Mouse (Mus musculus) lung, embryonic 16.5 days (tissue): Measurements from ENCODE around the gene Nfyc. TPM values are rescaled to one million over a fixed set of nuclear protein-coding genes. Genes with fewer than 3 reads are reported as not detected.

Experiments used
- ATAC-seq: fragments of 200-750 bp; cut with Nextera tagmentation; 2 replicates; pipeline ENCODE4 v1.8.0; 2017; ENCODE audit warnings: low read depth, mild to moderate bottlenecking, moderate library complexity
- H3K27ac ChIP-seq: fragments of 300-500 bp; sonication (generic); 2 replicates; pipeline ENCODE4 v1.5.1; 2014; ENCODE audit warnings: mild to moderate bottlenecking, control low read depth, low read length
- H3K27me3 ChIP-seq: fragments of 300-500 bp; sonication (generic); 2 replicates; pipeline ENCODE4 v1.6.1; 2014; ENCODE audit warnings: low read depth, low read length, mixed read lengths; ENCODE audit not compliant: control insufficient read depth, insufficient read depth
- H3K36me3 ChIP-seq: fragments of 300-500 bp; sonication (generic); 2 replicates; pipeline ENCODE4 v1.6.1; 2014; ENCODE audit warnings: low read length; ENCODE audit not compliant: control insufficient read depth, insufficient read depth
- H3K4me1 ChIP-seq: fragments of 300-500 bp; sonication (generic); replicated peaks from 2 replicates; pipeline ENCODE4 v1.6.1; 2014; ENCODE audit warnings: low read length, mixed read lengths; ENCODE audit not compliant: control insufficient read depth, insufficient read depth
- H3K4me2 ChIP-seq: fragments of 300-500 bp; sonication (generic); 2 replicates; pipeline ENCODE4 v1.6.1; 2014; ENCODE audit warnings: low read depth, low read length, control low read depth
- H3K4me3 ChIP-seq: fragments of 300-500 bp; sonication (generic); 2 replicates; pipeline ENCODE4 v1.5.1; 2014; ENCODE audit warnings: mild to moderate bottlenecking, low read length, control low read depth
- H3K9ac ChIP-seq: fragments of 300-500 bp; sonication (generic); 2 replicates; pipeline ENCODE4 v1.6.1; 2014; ENCODE audit warnings: low read length, control low read depth
- H3K9me3 ChIP-seq: fragments of 300-500 bp; sonication (generic); 2 replicates; pipeline ENCODE4 v1.6.1; 2016; ENCODE audit warnings: low read length; ENCODE audit not compliant: control insufficient read depth
- WGBS: fragments of 180-500 bp; shearing (Covaris S2); extraction: QIAGEN DNeasy Blood & Tissue Kit; methylation state at CpG from one replicate; pipeline ENCODE4 v1.1.7; 2014; 5-methylcytosine and 5-hydroxymethylcytosine counted together
- microRNA counts: library from miRNA; unstranded; fragments of <30 nt; microRNA quantifications from one replicate; lab custom pipeline; 2016
- microRNA-seq: library from miRNA; unstranded; fragments of <30 nt; microRNA quantifications from one replicate; pipeline ENCODE4, GENCODE M21; 2016
- polyA plus RNA-seq: library from polyadenylated mRNA; unstranded; fragments of >200 nt; fragmentation: Nextera tagmentation; extraction: Ambion mirVana; gene quantifications from 2 replicates; pipeline ENCODE4 v1.2.1, GENCODE M21; 2015

The Nfyc gene
- polyA plus RNA-seq, 1 experiment from 2014 or later = 96.5 TPM

DNA sequence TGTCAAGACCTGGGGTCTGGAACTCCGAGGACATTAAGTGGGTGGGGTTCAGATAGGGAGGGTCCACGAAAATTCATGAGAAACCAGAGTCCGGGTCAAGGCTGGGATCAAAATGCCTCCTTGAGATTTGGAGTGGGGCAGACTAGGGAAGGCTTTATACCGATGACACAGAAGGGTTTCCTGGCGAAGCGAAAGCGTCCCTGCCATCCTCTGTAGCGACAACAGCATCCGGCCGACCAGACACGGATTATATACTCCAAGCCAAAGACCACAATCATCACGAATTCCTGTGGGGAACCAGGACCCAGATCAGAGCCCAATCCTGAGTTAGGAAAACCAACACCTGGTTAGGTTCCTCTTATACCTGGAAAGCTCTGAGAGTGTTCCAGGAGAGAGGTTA lies 114.6 kb downstream of the Nfyc start:
- H3K4me3 ChIP-seq = peak overlapping the region; percentile 34
- H3K36me3 ChIP-seq = no peaks in the 10 kb centered on the region
- no peak for ATAC-seq
- 15% methylated on average over 12 of the region's 12 CpGs for WGBS
- peaks cover 10% of the 10 kb centered on the region for H3K4me1 ChIP-seq
- H3K9ac ChIP-seq = peak overlapping the region; percentile 6; the same call in 1 of the 2 replicates
- no peak overlapping the region for H3K27ac ChIP-seq
- peak overlapping the region; percentile 68 for H3K4me2 ChIP-seq
- H3K9me3 ChIP-seq = no peaks in the 10 kb centered on the region
- H3K27me3 ChIP-seq = peaks cover 4% of the 10 kb centered on the region; the same call in 1 of the 2 replicates

DNA sequence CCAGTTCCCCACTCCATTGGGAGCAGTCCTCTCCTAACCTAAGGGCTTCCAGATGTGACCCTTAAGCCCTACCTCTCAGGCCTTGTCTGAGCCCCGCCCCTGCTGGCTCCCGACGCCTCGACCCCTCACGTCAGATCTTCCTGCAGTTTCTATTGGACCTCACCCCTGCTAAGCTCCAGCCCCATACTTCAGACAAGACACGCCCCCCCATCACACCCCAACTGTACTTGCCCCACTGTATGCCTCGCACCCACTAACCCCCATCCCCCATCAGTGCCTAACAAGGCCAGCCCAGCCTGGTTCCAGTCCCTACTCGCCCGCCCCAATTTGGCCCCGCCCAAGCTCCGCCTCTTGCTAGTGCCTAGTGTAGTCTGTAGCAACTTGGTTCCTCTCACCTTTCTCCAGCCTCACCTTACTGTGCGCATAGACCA lies 115.2 kb downstream of the Nfyc start:
- ATAC-seq = peak; percentile 82
- Histone ChIP-seq H3K9me3 (no peaks in the 10 kb centered on the region), H3K4me2 (peak overlapping the region; percentile 68), H3K4me3 (peak overlapping the region; percentile 34), H3K27ac (no peak overlapping the region), H3K36me3 (no peaks in the 10 kb centered on the region), H3K9ac (peak overlapping the region; percentile 6; the same call in 1 of the 2 replicates), H3K27me3 (peaks cover 4% of the 10 kb centered on the region; the same call in 1 of the 2 replicates), H3K4me1 (peaks cover 10% of the 10 kb centered on the region)
- WGBS = under 1% methylated on average over 12 of the region's 12 CpGs

DNA sequence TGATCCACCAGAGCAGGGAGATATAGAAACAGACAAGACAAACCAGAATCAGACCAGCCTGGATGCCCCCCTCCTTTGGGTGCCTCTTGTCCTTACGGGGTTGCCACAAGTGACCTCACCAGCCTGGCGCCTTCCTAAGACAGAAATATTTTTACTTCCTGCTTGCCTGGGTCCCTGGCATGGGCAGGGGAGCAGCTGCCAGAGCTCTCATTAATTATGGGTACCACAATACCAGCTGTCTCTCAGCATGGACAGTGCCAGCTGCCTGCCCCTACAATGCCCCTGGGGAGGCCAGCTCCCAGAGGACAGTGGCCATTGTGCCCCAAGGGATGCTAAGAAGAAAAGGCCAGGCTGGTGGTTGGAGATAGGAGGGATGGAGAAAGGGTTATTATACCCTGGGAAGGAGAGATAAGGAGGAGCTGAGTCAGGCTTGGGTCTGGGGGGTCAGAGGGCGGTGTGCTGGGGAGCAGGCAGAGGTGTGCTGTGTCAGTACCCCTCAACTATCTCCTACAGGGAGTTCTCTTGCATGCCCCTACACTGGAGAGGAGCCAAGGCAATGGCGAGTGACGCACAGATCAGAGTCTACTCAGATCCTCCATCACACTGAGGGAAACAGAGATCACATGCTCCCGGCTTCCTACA lies 117.4 kb downstream of the Nfyc start:
- Histone ChIP-seq H3K9ac (no peak overlapping the region), H3K36me3 (no peaks in the 10 kb centered on the region), H3K4me2 (no peak overlapping the region), H3K27ac (no peak overlapping the region), H3K4me3 (no peak overlapping the region), H3K27me3 (peaks cover 4% of the 10 kb centered on the region; the same call in 1 of the 2 replicates), H3K4me1 (peaks cover 10% of the 10 kb centered on the region), H3K9me3 (no peaks in the 10 kb centered on the region)
- WGBS = 64% methylated on average over 6 of the region's 6 CpGs
- ATAC-seq = no peak

DNA sequence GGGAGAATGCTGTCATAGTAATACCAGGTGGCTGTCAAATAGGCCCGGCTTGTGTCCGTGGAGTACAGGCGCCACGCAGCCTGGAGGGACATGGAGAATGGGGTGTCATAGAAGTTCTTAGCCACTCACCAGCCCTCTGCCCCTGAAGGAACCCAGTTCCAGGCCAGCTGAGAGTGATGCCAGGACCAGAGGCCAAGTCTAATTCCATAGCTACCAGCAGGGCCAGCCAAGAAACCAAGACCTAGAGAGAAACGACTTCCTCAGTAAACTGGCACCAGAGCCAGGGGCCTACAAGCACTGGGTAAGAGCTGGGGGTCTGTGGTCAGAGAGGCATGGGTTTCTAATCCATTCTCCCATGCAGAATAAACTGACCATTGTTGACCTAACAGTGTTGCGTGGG lies 118.4 kb downstream of the Nfyc start:
- Histone ChIP-seq H3K4me1 (peaks cover 10% of the 10 kb centered on the region), H3K27me3 (peaks cover 4% of the 10 kb centered on the region; the same call in 1 of the 2 replicates), H3K4me3 (no peak overlapping the region), H3K9me3 (no peaks in the 10 kb centered on the region), H3K9ac (no peak overlapping the region), H3K4me2 (no peak overlapping the region), H3K27ac (no peak overlapping the region), H3K36me3 (no peaks in the 10 kb centered on the region)
- 81% methylated on average over 6 of the region's 6 CpGs for WGBS
- ATAC-seq = no peak

GRCm38 (mm10) chr4:120712236-120712635 lies 119.1 kb downstream of the Nfyc start:
- ATAC-seq = no peak
- Histone ChIP-seq H3K27me3 (no peaks in the 10 kb centered on the region; the same call in 1 of the 2 replicates), H3K4me1 (peaks cover 10% of the 10 kb centered on the region), H3K27ac (no peak overlapping the region), H3K4me2 (no peak overlapping the region), H3K36me3 (no peaks in the 10 kb centered on the region), H3K9me3 (no peaks in the 10 kb centered on the region), H3K9ac (no peak overlapping the region), H3K4me3 (no peak overlapping the region)
- WGBS = 77% methylated on average over 12 of the region's 12 CpGs

MicroRNA genes within 50 kb of the gene (microRNA counts, 519-probe panel; counts per million panel counts)
- microRNA mmu-miR-30e (lab: Ali Mortazavi, UCI) = 2,865 counts per million, percentile 54 among the panel's probes with 10 or more counts

Small RNAs within 50 kb of the gene (microRNA-seq; reads per million reads assigned to microRNA genes)
- gene Gm23936 (not detected), gene Mir30c-1 (72.5 reads per million, percentile 47 among the genes with 10 or more reads in this experiment), gene Mir30e (not detected), gene Mir30f (not detected)

Other genes starting within 250 kb of the Nfyc start
- gene Gm8439, start 242.8 kb downstream of the Nfyc start, polyA plus RNA-seq = not detected in 2 replicates
- 1.5 and 1.6 TPM in 2 replicates for gene Cited4, start 165.0 kb downstream of the Nfyc start, polyA plus RNA-seq
- 4.7 and 5.1 TPM in 2 replicates for gene Kcnq4, start 83.0 kb downstream of the Nfyc start, polyA plus RNA-seq
- 0.69 and 0.73 TPM in 2 replicates for gene Rims3, start 23.2 kb upstream of the Nfyc start, polyA plus RNA-seq
- 26.8 and 27.2 TPM in 2 replicates for gene Exo5, start 93.4 kb upstream of the Nfyc start, polyA plus RNA-seq
- gene Zfp69, start 120.1 kb upstream of the Nfyc start, polyA plus RNA-seq = 6.8 and 7.5 TPM in 2 replicates
- 12.3 and 12.6 TPM in 2 replicates for gene Smap2, start 185.7 kb upstream of the Nfyc start, polyA plus RNA-seq
- 5.1 and 5.9 TPM in 2 replicates for gene Col9a2, start 207.8 kb upstream of the Nfyc start, polyA plus RNA-seq